Mouse (Mus musculus) hindbrain, embryonic 15.5 days (tissue): ENCODE results near the gene Stxbp6. TPM values are rescaled to one million over a fixed set of nuclear protein-coding genes. Genes with fewer than 3 reads are reported as not detected.

ENCODE experiments used
- ATAC-seq: fragments of 200-750 bp; cut with Nextera tagmentation; 2 replicates; pipeline ENCODE4 v1.8.0; 2017; ENCODE audit warnings: low read depth, moderate number of reproducible peaks, moderate TSS enrichment; ENCODE audit not compliant: low FRiP score
- H3K27ac ChIP-seq: fragments of 300-500 bp; sonication (generic); replicated peaks from 2 replicates; pipeline ENCODE4 v1.5.1; 2015; ENCODE audit warnings: mild to moderate bottlenecking, inconsistent platforms
- H3K27me3 ChIP-seq: fragments of 300-500 bp; sonication (generic); 2 replicates; pipeline ENCODE4 v1.6.1; 2015; ENCODE audit warnings: control low read depth, inconsistent platforms
- H3K36me3 ChIP-seq: fragments of 300-500 bp; sonication (generic); 2 replicates; pipeline ENCODE4 v1.6.1; 2015; ENCODE audit warnings: control low read depth, inconsistent platforms
- H3K4me1 ChIP-seq: fragments of 300-500 bp; sonication (generic); replicated peaks from 2 replicates; pipeline ENCODE4 v1.6.1; 2015; ENCODE audit warnings: control low read depth, inconsistent platforms
- H3K4me2 ChIP-seq: fragments of 300-500 bp; sonication (generic); 2 replicates; pipeline ENCODE4 v1.6.1; 2015; ENCODE audit warnings: moderate library complexity, mild to moderate bottlenecking, inconsistent platforms
- H3K4me3 ChIP-seq: fragments of 300-500 bp; sonication (generic); 2 replicates; pipeline ENCODE4 v1.5.1; 2015; ENCODE audit warnings: mild to moderate bottlenecking, inconsistent platforms
- H3K9ac ChIP-seq: fragments of 300-500 bp; sonication (generic); 2 replicates; pipeline ENCODE4 v1.6.1; 2015; ENCODE audit warnings: inconsistent platforms
- H3K9me3 ChIP-seq: fragments of 300-500 bp; sonication (generic); 2 replicates; pipeline ENCODE4 v1.6.1; 2016; ENCODE audit warnings: control low read depth, inconsistent platforms
- WGBS: fragments of 180-500 bp; shearing (Covaris S2); methylation state at CpG from one replicate; pipeline ENCODE4 v1.1.7; 2015; 5-methylcytosine and 5-hydroxymethylcytosine counted together
- polyA plus RNA-seq: library from polyadenylated mRNA; unstranded; fragments of >200 nt; fragmentation: Nextera tagmentation; extraction: Ambion mirVana; gene quantifications from 2 replicates; pipeline ENCODE4 v1.2.1, GENCODE M21; 2015

Stxbp6 gene
- polyA plus RNA-seq, 1 experiment from 2014 or later = 19.4 TPM

DNA sequence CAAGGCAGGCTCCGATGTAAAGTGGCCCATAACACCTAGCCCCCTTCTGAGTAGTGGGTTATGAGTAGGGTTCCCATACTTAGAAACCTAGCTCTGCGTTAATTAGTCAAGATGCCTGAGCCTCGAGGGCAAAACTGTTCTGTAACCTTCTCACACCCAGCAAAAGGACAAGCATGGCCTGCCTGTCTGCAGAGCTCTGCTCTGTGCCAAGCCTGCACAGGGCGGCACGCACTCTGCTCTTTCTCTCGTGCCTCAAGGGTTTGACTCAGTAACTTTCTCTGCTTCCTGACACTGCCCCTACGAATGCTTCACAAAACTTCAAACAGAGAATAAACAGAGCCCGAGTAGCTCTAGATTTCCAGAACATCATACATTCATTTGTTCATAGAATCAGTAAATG lies 135.4 kb downstream of the Stxbp6 start:
- H3K4me3 ChIP-seq = no peak overlapping the region
- ATAC-seq = 0 out of 2 replicates have a peak, but pooled peaks have one; percentile 51
- no peaks in the 10 kb centered on the region for H3K27me3 ChIP-seq
- H3K9ac ChIP-seq = no peak overlapping the region
- no peaks in the 10 kb centered on the region for H3K4me1 ChIP-seq
- H3K4me2 ChIP-seq = no peak overlapping the region
- H3K9me3 ChIP-seq = no peaks in the 10 kb centered on the region
- 79% methylated on average over 8 of the region's 8 CpGs for WGBS
- H3K27ac ChIP-seq = no peak overlapping the region
- H3K36me3 ChIP-seq = no peaks in the 10 kb centered on the region

DNA sequence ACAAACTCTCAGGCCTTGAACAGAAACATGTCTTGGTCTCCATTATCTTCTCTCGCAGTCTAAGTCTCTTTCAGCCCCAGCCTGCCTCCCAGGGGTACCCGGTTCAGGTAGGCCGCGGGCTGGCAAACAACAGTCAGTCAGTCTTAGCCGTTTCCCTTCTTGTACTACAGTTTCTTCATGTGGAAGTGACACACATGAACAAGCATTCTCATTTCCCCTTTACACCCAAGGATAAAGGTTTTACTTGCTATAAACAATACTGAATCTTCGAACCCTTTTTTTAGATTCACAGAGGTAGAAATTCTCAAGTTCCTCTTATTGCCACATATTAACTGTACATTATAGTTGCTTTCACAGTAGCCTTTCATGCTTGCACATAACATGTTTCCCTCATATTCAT lies 141.6 kb downstream of the Stxbp6 start:
- no peaks in the 10 kb centered on the region for H3K27me3 ChIP-seq
- no peaks in the 10 kb centered on the region for H3K9me3 ChIP-seq
- no peaks in the 10 kb centered on the region for H3K36me3 ChIP-seq
- no peak overlapping the region for H3K9ac ChIP-seq
- H3K4me3 ChIP-seq = no peak overlapping the region
- no peaks in the 10 kb centered on the region for H3K4me1 ChIP-seq
- ATAC-seq = no peak
- no peak overlapping the region for H3K4me2 ChIP-seq
- no peak overlapping the region for H3K27ac ChIP-seq
- 81% methylated on average over 6 of the region's 6 CpGs for WGBS

DNA sequence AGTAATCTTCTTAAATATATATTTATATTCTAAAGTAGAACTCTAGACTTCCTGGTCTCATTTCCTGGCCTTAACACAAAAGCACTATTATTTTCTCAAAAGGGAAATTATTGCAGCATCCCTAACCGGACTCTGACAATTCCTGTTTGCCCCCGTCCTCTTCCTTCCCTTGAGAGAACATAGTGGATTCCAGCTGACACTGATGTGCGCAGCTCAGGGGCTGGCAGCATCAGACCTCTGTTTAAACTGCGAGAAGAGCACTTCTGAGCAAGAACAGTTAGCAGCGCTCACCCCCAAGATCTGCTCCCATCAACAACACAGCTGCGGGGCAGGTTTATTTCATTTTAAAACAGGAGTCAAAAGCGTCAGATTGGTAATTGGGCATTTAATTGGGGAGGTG lies 142.8 kb downstream of the Stxbp6 start:
- 74% methylated on average over 7 of the region's 7 CpGs for WGBS
- H3K27ac ChIP-seq = no peak overlapping the region
- no peak overlapping the region for H3K4me3 ChIP-seq
- no peaks in the 10 kb centered on the region for H3K9me3 ChIP-seq
- no peaks in the 10 kb centered on the region for H3K36me3 ChIP-seq
- no peaks in the 10 kb centered on the region for H3K27me3 ChIP-seq
- H3K4me2 ChIP-seq = no peak overlapping the region
- ATAC-seq = no peak
- H3K4me1 ChIP-seq = no peaks in the 10 kb centered on the region
- no peak overlapping the region for H3K9ac ChIP-seq

DNA sequence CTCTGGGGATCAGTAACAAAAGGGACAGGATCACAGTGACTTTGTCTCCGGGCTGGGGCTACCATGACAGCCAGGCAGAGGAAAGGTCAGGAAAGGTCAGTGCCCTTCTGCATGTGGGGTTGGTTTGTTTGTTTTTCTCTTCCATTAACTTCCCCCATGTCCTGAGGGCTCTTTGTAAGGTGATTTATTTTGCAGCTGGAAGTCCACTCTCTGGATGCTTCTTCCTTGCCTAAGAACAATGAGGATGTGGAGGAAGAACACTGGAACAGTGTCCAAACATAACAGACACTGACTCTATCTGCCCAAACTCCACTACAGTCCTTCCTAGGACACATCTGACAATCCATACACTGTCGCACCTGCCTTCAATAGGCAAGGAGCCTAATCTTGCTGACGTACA lies 146.1 kb downstream of the Stxbp6 start:
- H3K9ac ChIP-seq = no peak overlapping the region
- ATAC-seq = no peak
- no peaks in the 10 kb centered on the region for H3K27me3 ChIP-seq
- H3K4me1 ChIP-seq = no peaks in the 10 kb centered on the region
- 32% methylated on average over 3 of the region's 3 CpGs for WGBS
- H3K4me3 ChIP-seq = no peak overlapping the region
- H3K27ac ChIP-seq = no peak overlapping the region
- no peaks in the 10 kb centered on the region for H3K9me3 ChIP-seq
- H3K4me2 ChIP-seq = no peak overlapping the region
- no peaks in the 10 kb centered on the region for H3K36me3 ChIP-seq

DNA sequence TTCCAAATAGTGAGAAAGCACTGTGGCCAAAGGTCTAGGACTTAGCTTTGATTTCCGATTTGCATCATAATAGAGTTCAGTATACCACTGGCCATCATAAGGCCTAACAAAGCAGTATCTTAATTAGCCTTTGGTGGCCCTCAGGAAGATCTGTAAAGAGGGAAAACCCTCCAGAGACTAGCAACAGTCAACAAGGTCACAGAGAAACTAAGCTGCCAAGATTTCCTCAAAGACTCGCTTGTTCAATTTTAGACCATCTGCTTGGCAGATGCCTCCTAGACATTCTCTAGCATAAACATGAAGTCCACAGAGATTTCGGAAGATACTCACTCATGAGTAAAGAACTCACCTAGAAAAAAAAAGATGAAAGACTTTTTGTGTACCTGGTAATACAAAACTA lies 148.6 kb downstream of the Stxbp6 start:
- no peaks in the 10 kb centered on the region for H3K9me3 ChIP-seq
- no peak overlapping the region for H3K4me2 ChIP-seq
- no peak for ATAC-seq
- no peaks in the 10 kb centered on the region for H3K4me1 ChIP-seq
- no peaks in the 10 kb centered on the region for H3K27me3 ChIP-seq
- H3K9ac ChIP-seq = no peak overlapping the region
- no peak overlapping the region for H3K27ac ChIP-seq
- H3K4me3 ChIP-seq = no peak overlapping the region
- no peaks in the 10 kb centered on the region for H3K36me3 ChIP-seq
- 71% methylated on average over 3 of the region's 3 CpGs for WGBS

DNA sequence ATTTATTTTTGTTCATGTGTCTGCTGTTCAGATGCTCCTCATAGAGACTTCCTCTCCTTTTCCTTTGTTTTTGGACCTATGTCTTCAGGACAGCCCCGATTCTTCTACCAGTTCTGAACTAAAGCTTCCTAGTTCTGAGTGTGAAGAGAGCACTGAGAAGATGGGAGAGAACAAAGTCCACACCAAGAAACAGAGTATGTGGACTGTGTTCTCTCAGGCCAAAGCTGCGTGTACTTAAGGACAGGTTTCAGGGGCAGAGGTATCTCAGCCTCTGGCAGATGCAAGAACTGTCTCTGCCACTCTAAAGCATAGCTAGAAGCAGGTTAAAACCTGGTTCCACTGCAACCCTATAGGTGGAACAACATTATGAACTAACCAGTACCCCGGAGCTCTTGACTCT lies 151.2 kb downstream of the Stxbp6 start:
- Histone ChIP-seq H3K27me3 (no peaks in the 10 kb centered on the region), H3K9ac (no peak overlapping the region), H3K9me3 (no peaks in the 10 kb centered on the region), H3K4me3 (no peak overlapping the region), H3K36me3 (no peaks in the 10 kb centered on the region), H3K4me1 (no peaks in the 10 kb centered on the region), H3K4me2 (no peak overlapping the region), H3K27ac (no peak overlapping the region)
- ATAC-seq = no peak
- WGBS = 97% methylated on average over 3 of the region's 3 CpGs

DNA sequence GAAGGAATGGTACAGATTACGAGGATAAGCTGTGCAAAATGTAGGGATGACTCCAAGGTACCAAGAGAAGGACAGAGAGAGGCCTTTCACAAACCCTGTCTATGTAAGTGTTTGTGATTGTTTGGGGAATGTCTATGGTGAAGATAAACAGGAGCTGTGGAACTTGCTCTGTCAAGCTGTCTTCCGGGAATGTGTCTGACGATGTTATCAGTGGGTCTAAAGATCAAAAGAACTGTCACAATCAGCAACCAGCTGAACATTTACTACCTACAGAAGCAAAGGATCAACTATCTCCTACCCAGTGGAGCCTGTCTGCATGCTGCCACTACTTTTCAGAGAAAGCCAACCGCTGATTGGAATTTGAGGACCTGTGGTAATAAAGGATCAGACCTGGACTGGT lies 152.3 kb downstream of the Stxbp6 start:
- no peak overlapping the region for H3K4me2 ChIP-seq
- 87% methylated on average over 4 of the region's 4 CpGs for WGBS
- H3K9ac ChIP-seq = no peak overlapping the region
- H3K27ac ChIP-seq = no peak overlapping the region
- no peaks in the 10 kb centered on the region for H3K4me1 ChIP-seq
- ATAC-seq = no peak
- H3K4me3 ChIP-seq = no peak overlapping the region
- H3K36me3 ChIP-seq = no peaks in the 10 kb centered on the region
- H3K9me3 ChIP-seq = no peaks in the 10 kb centered on the region
- no peaks in the 10 kb centered on the region for H3K27me3 ChIP-seq

DNA sequence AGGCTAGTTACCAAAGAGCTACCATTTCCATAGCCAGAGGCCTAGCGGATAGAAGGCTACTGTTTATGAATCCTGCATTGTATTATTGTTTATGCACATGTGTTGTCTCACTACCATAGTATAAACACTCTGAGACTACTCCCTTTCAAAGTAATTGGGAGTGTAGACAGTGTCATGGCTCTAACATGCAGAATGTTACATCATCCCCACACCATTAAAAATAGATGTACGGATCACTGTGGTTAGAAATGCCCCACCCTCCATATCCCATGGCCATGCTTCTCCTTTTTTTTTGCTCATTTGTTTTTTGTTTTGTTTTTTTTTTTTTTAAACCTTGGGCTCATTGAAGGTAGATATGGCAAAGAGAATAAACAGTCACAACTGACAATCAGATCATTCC lies 154.9 kb downstream of the Stxbp6 start:
- Histone ChIP-seq H3K9me3 (no peaks in the 10 kb centered on the region), H3K9ac (no peak overlapping the region), H3K4me3 (no peak overlapping the region), H3K36me3 (no peaks in the 10 kb centered on the region), H3K4me2 (no peak overlapping the region), H3K4me1 (no peaks in the 10 kb centered on the region), H3K27me3 (no peaks in the 10 kb centered on the region), H3K27ac (no peak overlapping the region)
- 94% methylated on average over 2 of the region's 2 CpGs for WGBS
- ATAC-seq = no peak

DNA sequence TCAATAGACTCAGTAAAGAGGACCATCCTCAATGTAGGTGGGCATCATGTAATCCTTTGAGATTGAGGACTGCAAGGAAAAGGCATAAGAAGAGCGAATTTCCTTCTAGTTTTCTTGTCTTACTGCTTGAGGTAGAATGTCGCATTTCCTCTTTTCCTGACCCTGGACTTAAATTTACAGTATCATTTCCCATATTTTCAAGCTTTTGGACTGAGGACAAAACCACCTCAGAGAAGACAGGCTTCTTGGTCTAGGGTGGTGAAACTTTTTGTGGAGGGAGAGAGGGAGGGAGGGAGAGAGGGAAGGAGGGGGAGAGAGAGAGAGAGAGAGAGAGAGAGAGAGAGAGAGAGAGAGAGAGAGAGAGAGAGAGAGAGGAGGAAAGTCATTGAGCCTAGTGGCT lies 155.6 kb downstream of the Stxbp6 start:
- H3K27ac ChIP-seq = no peak overlapping the region
- no peak for ATAC-seq
- H3K36me3 ChIP-seq = no peaks in the 10 kb centered on the region
- no peak overlapping the region for H3K9ac ChIP-seq
- H3K9me3 ChIP-seq = no peaks in the 10 kb centered on the region
- H3K4me3 ChIP-seq = no peak overlapping the region
- H3K4me1 ChIP-seq = no peaks in the 10 kb centered on the region
- no peaks in the 10 kb centered on the region for H3K27me3 ChIP-seq
- H3K4me2 ChIP-seq = no peak overlapping the region
- WGBS = 97% methylated on average over 2 of the region's 2 CpGs

DNA sequence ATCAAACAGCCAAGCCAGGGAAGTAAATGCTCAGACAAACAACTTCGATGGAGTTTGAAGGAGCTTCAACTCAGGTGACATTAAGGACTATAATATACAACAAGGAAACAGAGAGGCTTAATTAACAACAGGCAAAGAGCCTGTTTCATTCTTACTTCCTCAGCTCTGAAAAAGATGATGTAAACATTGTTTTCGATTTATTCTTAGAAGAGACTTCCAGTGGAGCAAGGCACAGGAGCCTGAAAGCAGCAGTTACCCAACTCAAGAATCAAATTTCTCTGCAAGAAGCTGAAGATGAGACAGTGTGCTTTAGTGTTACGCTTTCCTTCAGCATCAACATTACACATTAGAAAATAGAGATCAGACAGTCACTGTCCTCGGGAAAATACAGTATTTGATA lies 160.7 kb downstream of the Stxbp6 start:
- no peak for ATAC-seq
- Histone ChIP-seq H3K4me3 (no peak overlapping the region), H3K9ac (no peak overlapping the region), H3K4me2 (no peak overlapping the region), H3K27me3 (no peaks in the 10 kb centered on the region), H3K9me3 (no peaks in the 10 kb centered on the region), H3K27ac (no peak overlapping the region), H3K36me3 (no peaks in the 10 kb centered on the region), H3K4me1 (no peaks in the 10 kb centered on the region)
- WGBS = 89% methylated on average over 4 of the region's 4 CpGs

DNA sequence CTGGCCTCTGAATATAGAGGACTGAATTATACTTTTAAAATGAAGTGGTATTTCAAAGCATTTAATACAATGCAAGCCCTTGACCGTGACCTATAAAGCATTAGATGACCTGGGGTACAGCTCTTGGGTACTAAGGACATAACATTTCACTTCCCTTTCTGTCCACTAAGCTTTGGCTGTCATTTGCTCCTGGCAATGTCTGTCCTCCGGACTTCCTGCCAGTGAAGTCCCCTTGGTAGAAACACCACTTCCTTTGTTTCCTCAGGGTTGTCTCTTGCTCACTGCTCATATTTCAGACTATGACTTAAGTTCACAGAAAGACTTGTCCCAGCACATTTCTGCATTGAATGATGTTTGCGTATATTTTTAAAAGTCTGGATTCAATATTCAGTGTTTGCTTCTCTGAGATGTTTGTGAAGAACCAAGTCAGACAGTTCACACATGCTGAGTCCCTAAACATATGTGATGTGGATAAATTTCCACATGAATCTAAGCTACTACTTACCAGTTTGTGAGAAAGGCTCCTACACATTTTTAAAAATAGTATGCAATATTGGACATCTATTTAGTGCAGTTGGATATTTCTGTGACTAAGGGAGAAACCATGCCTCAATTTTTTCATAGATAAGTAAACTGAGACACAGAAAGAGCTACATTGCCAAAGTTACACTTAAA lies 166.3 kb downstream of the Stxbp6 start:
- H3K27me3 ChIP-seq = no peaks in the 10 kb centered on the region
- H3K4me1 ChIP-seq = no peaks in the 10 kb centered on the region
- no peak overlapping the region for H3K9ac ChIP-seq
- no peak overlapping the region for H3K4me3 ChIP-seq
- no peak overlapping the region for H3K27ac ChIP-seq
- no peaks in the 10 kb centered on the region for H3K36me3 ChIP-seq
- 85% methylated on average over 3 of the region's 3 CpGs for WGBS
- no peak for ATAC-seq
- no peaks in the 10 kb centered on the region for H3K9me3 ChIP-seq
- no peak overlapping the region for H3K4me2 ChIP-seq

DNA sequence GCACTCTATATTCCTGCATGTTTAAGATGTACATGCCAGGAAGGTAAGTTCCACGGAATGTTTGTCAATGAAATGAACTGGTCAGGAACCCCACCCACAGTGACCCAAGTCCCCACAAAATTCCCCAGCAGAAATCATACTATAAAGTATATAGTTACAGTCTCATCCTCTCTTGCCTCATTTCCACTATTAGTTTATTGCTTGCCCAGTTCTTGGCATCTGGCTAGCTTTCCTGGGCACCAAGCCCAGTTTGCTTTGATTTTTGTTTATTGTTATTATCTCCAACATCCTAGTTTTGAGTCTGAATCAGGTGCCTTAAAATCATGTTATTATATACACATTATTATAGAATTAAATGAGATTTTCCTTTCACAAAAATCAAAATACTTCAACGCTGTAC lies 168.5 kb downstream of the Stxbp6 start:
- no peaks in the 10 kb centered on the region for H3K9me3 ChIP-seq
- H3K36me3 ChIP-seq = no peaks in the 10 kb centered on the region
- no peaks in the 10 kb centered on the region for H3K27me3 ChIP-seq
- ATAC-seq = no peak
- H3K4me1 ChIP-seq = no peaks in the 10 kb centered on the region
- H3K27ac ChIP-seq = no peak overlapping the region
- no peak overlapping the region for H3K9ac ChIP-seq
- H3K4me2 ChIP-seq = no peak overlapping the region
- H3K4me3 ChIP-seq = no peak overlapping the region
- WGBS = 83% methylated on average over 2 of the region's 2 CpGs

DNA sequence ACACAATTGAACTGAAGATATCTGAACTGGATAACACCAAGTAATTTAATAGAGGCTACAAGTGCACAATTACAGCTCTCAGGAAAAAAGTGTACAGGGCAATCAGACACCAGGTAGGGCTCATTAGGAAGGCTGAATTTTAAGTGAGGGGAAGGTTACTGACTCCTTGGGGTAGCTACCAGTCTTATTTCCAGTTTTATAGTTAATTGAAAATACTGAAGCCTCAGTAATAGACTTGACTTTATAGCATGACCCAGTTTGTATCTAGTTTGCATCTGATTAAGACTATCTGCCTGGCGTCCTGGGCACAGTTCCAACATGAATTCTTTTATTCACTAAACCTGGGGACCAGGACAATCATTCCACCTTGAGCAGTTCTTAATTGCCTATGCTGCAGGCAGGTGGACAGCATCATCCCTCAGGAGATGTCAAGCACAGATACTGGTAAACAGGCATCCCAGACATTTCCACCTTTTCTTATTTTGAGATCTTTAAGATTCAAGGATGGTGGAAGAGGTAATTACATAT lies 171.2 kb downstream of the Stxbp6 start:
- Histone ChIP-seq H3K27ac (no peak overlapping the region), H3K36me3 (no peaks in the 10 kb centered on the region), H3K27me3 (no peaks in the 10 kb centered on the region), H3K4me2 (no peak overlapping the region), H3K9ac (no peak overlapping the region), H3K9me3 (no peaks in the 10 kb centered on the region), H3K4me1 (no peaks in the 10 kb centered on the region), H3K4me3 (no peak overlapping the region)
- peak; percentile 63; the same call in 1 of the 2 replicates for ATAC-seq
- 36% methylated on average over 1 of the region's 1 CpGs for WGBS
